Mouse (Mus musculus) regulatory T cell (primary cell): Measurements from ENCODE around the gene Vmn1r118.
"Not testable (repeated sequence)": the region's sequence is repeated elsewhere in the genome, so short reads cannot be mapped to it uniquely, and the experiment has no call there.

Source experiments
- in situ Hi-C: fragments of 300-600 bp; cut with MboI, MseI; formaldehyde crosslinking; loops from one replicate; pipeline ENCODE4 v1.15.1; 2025; ENCODE audit warnings: high pct_unique_total_duplicates

Vmn1r118 gene

DNA sequence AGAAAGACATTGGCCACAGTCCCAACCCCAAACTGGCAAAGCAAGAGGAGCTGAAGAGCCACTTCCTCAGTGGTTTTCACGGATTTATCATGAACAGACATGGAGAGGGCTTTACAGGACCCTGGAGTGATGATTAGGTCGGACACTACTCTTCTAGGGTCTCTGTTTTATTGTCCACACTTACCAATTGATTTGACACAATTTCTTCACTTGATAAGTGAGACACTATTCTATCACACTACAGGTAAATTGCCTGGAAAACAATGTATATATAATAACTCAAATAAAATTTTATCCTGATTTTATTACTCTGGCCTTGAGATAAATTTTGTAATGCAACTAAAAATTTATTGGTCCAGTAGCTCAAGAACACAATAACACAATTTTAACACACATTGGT lies at the start of gene Vmn1r118:
TSS of gene Vmn1r118 (minus strand) at position 101 of the 400 bp plus-strand sequence.
- in situ Hi-C loops, result not testable (repeated sequence)

GRCm38 (mm10) chr7:20884021-20884420 lies 28.1 kb downstream of the Vmn1r118 start, which contains the start of gene Vmn1r117:
Gene Vmn1r117 (minus strand): TSS chr7:20884121.
- in situ Hi-C loops, result not testable (repeated sequence)

DNA sequence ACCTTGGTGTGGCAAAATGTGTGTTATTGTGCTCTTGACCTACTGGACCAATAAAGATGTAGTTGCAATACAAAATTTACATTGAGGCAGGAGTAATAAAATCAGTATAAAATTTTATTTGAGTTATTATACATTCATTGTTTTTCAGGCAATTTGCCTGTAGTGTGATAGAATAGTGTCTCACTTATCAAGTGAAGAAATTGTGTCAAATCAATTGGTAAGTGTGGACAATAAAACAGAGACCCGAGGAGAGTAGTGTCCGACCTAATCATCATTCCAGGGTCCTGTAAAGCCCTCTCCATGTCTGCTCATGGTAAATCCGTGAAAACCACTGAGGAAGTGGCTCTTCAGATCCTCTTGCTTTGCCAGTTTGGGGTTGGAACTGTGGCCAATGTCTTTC lies 40.2 kb downstream of the Vmn1r118 start, which contains the start of gene Vmn1r116:
TSS of gene Vmn1r116 (plus strand) at position 301 of the 400 bp plus-strand sequence.
- in situ Hi-C loops, result loop anchor here (25.0 kb wide), 1 partner anchor 190 kb away; the partner anchor contains the start of gene Vmn1r120
